Mouse (Mus musculus): ENCODE results near the gene Pkd1l2. TPM values are rescaled to one million over a fixed set of nuclear protein-coding genes. Genes with fewer than 3 reads are reported as not detected.

The Pkd1l2 gene
- polyA plus RNA-seq, 1 experiment from 2014 or later, result not detected

GRCm38 (mm10) chr8:117017896-117018295, 64.4 kb downstream of the Pkd1l2 start:
- no peak for ATAC-seq (replicated peaks; ENCODE audit: low FRiP score, low TSS enrichment, low read depth)
- WGBS, result 92% methylated on average over 4 of the region's 4 CpGs
- no peak overlapping the region for H3K9ac ChIP-seq (ENCODE audit: low read length)

GRCm38 (mm10) chr8:117017006-117017405, 65.2 kb downstream of the Pkd1l2 start:
- DNase-seq (ENCODE audit: low spot score) (no peak), ATAC-seq (replicated peaks; ENCODE audit: low FRiP score, low TSS enrichment, low read depth) (no peak)
- 73% methylated on average over 8 of the region's 8 CpGs for WGBS
- Histone ChIP-seq H3K4me3 (ENCODE audit: low read depth, low read length) (no peak overlapping the region), H3K27ac (ENCODE audit: low read depth) (no peak overlapping the region), H3K4me2 (ENCODE audit: low read length) (no peak overlapping the region), H3K4me1 (replicated peaks; ENCODE audit: control insufficient read depth, insufficient read depth, low read length) (no peaks in the 10 kb centered on the region), H3K27me3 (replicated peaks; ENCODE audit: control insufficient read depth, insufficient read depth, low read length) (no peaks in the 10 kb centered on the region), H3K9me3 (ENCODE audit: control insufficient read depth, low read length) (no peaks in the 10 kb centered on the region), H3K36me3 (ENCODE audit: control insufficient read depth, insufficient read depth, low read length) (no peaks in the 10 kb centered on the region), H3K9ac (ENCODE audit: low read length) (no peak overlapping the region)

More at GRCm38 (mm10) chr8:117017896-117018295, 64.4 kb downstream of the Pkd1l2 start:
- H3K27me3 ChIP-seq (replicated peaks; ENCODE audit: control insufficient read depth, insufficient read depth, low read length), result no peaks in the 10 kb centered on the region
- no peaks in the 10 kb centered on the region for H3K4me1 ChIP-seq (replicated peaks; ENCODE audit: control insufficient read depth, insufficient read depth, low read length)
- H3K27ac ChIP-seq (ENCODE audit: low read depth), result no peak overlapping the region
- no peaks in the 10 kb centered on the region for H3K9me3 ChIP-seq (ENCODE audit: control insufficient read depth, low read length)
- no peak overlapping the region for H3K4me3 ChIP-seq (ENCODE audit: low read depth, low read length)
- no peak for DNase-seq (ENCODE audit: low spot score)
- H3K36me3 ChIP-seq (ENCODE audit: control insufficient read depth, insufficient read depth, low read length), result no peaks in the 10 kb centered on the region
- no peak overlapping the region for H3K4me2 ChIP-seq (ENCODE audit: low read length)

- Histone ChIP-seq H3K4me1 (replicated peaks; ENCODE audit: control insufficient read depth, insufficient read depth, low read length) (no peaks in the 10 kb centered on the region), H3K9ac (ENCODE audit: low read length) (no peak overlapping the region), H3K27ac (ENCODE audit: low read depth) (no peak overlapping the region), H3K4me2 (ENCODE audit: low read length) (no peak overlapping the region), H3K36me3 (ENCODE audit: control insufficient read depth, insufficient read depth, low read length) (no peaks in the 10 kb centered on the region), H3K9me3 (ENCODE audit: control insufficient read depth, low read length) (no peaks in the 10 kb centered on the region), H3K4me3 (ENCODE audit: low read depth, low read length) (no peak overlapping the region), H3K27me3 (replicated peaks; ENCODE audit: control insufficient read depth, insufficient read depth, low read length) (no peaks in the 10 kb centered on the region)
- ATAC-seq (replicated peaks; ENCODE audit: low FRiP score, low TSS enrichment, low read depth) (no peak), DNase-seq (ENCODE audit: low spot score) (no peak)
- WGBS, result 54% methylated on average over 4 of the region's 4 CpGs
Measured at GRCm38 (mm10) chr8:117015670-117016069, 66.6 kb downstream of the Pkd1l2 start.

- Histone ChIP-seq H3K4me1 (replicated peaks; ENCODE audit: control insufficient read depth, insufficient read depth, low read length) (no peaks in the 10 kb centered on the region), H3K27me3 (replicated peaks; ENCODE audit: control insufficient read depth, insufficient read depth, low read length) (no peaks in the 10 kb centered on the region), H3K9me3 (ENCODE audit: control insufficient read depth, low read length) (no peaks in the 10 kb centered on the region), H3K4me2 (ENCODE audit: low read length) (no peak overlapping the region), H3K4me3 (ENCODE audit: low read depth, low read length) (no peak overlapping the region), H3K36me3 (ENCODE audit: control insufficient read depth, insufficient read depth, low read length) (no peaks in the 10 kb centered on the region), H3K9ac (ENCODE audit: low read length) (no peak overlapping the region), H3K27ac (ENCODE audit: low read depth) (no peak overlapping the region)
- ATAC-seq (replicated peaks; ENCODE audit: low FRiP score, low TSS enrichment, low read depth) (no peak), DNase-seq (ENCODE audit: low spot score) (no peak)
- 90% methylated on average over 9 of the region's 9 CpGs for WGBS
Measured at GRCm38 (mm10) chr8:117011366-117011765, 70.9 kb downstream of the Pkd1l2 start.

- DNase-seq (ENCODE audit: low spot score) (no peak), ATAC-seq (replicated peaks; ENCODE audit: low FRiP score, low TSS enrichment, low read depth) (no peak)
- H3K27ac ChIP-seq (ENCODE audit: low read depth), result 0 out of 2 replicates have a peak overlapping the region, but pooled peaks have one; percentile 24
- peak overlapping the region; percentile 35 for H3K9ac ChIP-seq (ENCODE audit: low read length)
- no peaks in the 10 kb centered on the region for H3K9me3 ChIP-seq (ENCODE audit: control insufficient read depth, low read length)
- peak overlapping the region; percentile 61 for H3K4me2 ChIP-seq (ENCODE audit: low read length)
- 0 out of 2 replicates have a peak, but pooled peaks cover under 1% of the 10 kb centered on the region for H3K36me3 ChIP-seq (ENCODE audit: control insufficient read depth, insufficient read depth, low read length)
- H3K4me3 ChIP-seq (ENCODE audit: low read depth, low read length), result peak overlapping the region; percentile 63
- 63% methylated on average over 11 of the region's 11 CpGs for WGBS
- H3K4me1 ChIP-seq (replicated peaks; ENCODE audit: control insufficient read depth, insufficient read depth, low read length), result peaks cover 11% of the 10 kb centered on the region
- H3K27me3 ChIP-seq (replicated peaks; ENCODE audit: control insufficient read depth, insufficient read depth, low read length), result no peaks in the 10 kb centered on the region
Measured at GRCm38 (mm10) chr8:116994016-116994716, 88.1 kb downstream of the Pkd1l2 start.

GRCm38 (mm10) chr8:116993095-116993867, 89.0 kb downstream of the Pkd1l2 start, which contains the start of gene Gcsh:
Gcsh (minus strand) TSS chr8:116993537.
- Histone ChIP-seq H3K4me3 (ENCODE audit: low read depth, low read length) (peak within 1 kb of the TSS; percentile 63), H3K4me2 (ENCODE audit: low read length) (peak within 1 kb of the TSS; percentile 63), H3K36me3 (ENCODE audit: control insufficient read depth, insufficient read depth, low read length) (peaks cover 9% of the 10 kb centered on the region; the same call in 1 of the 2 replicates), H3K4me1 (replicated peaks; ENCODE audit: control insufficient read depth, insufficient read depth, low read length) (peaks cover 11% of the 10 kb centered on the region), H3K9ac (ENCODE audit: low read length) (peak within 1 kb of the TSS; percentile 61), H3K27ac (ENCODE audit: low read depth) (peak within 1 kb of the TSS; percentile 44; the same call in 1 of the 2 replicates), H3K9me3 (ENCODE audit: control insufficient read depth, low read length) (no peaks in the 10 kb centered on the region), H3K27me3 (replicated peaks; ENCODE audit: control insufficient read depth, insufficient read depth, low read length) (no peaks in the 10 kb centered on the region)
- ATAC-seq (replicated peaks; ENCODE audit: low FRiP score, low TSS enrichment, low read depth) (peak; percentile 100), DNase-seq (ENCODE audit: low spot score) (peak; percentile 97)
- under 1% methylated on average over 56 of the region's 56 CpGs for WGBS

DNA sequence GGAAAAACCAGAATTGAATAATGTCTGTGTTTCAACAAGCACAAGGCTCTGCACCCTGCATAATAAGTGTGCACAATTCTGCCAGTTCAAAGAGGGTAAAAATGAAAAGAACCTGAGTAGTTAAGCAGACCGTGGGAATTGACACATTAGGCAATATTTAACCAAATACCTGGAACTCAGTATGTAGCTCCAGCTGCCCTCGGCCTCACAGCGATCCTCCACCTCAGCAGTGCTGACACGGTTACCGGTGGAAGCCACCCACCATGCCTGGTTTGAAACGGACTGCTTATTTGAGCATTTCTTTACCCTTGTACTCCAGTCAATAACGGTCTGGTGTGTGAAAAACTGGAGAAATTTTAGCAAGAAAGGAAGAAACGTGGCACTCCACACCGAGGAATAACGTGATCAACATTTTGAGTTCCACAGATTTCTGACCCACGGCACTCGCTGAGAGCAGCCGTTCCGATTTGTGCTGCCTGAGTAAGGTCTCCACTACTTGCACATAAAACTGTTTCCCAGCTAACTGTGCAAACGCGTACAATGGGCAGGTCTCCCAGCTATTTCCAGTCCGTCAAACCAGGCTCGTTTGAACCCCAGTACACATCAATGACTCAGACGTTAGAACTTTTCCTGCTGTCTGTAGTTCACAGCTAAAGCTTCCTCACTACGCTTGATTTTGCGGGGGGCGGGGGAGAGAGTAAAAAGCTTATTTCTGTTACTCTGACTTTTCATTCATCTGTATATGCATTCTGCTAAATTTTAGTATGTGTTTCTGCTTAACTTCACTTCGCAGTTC, 89.9 kb downstream of the Pkd1l2 start:
- Histone ChIP-seq H3K9me3 (ENCODE audit: control insufficient read depth, low read length) (no peaks in the 10 kb centered on the region), H3K4me3 (ENCODE audit: low read depth, low read length) (peak overlapping the region; percentile 63), H3K27me3 (replicated peaks; ENCODE audit: control insufficient read depth, insufficient read depth, low read length) (no peaks in the 10 kb centered on the region), H3K27ac (ENCODE audit: low read depth) (no peak overlapping the region), H3K9ac (ENCODE audit: low read length) (peak overlapping the region; percentile 61), H3K4me2 (ENCODE audit: low read length) (peak overlapping the region; percentile 63), H3K36me3 (ENCODE audit: control insufficient read depth, insufficient read depth, low read length) (peaks cover 12% of the 10 kb centered on the region; the same call in 1 of the 2 replicates), H3K4me1 (replicated peaks; ENCODE audit: control insufficient read depth, insufficient read depth, low read length) (peaks cover 11% of the 10 kb centered on the region)
- 8% methylated on average over 23 of the region's 23 CpGs for WGBS
- DNase-seq (ENCODE audit: low spot score) (peak; percentile 73), ATAC-seq (replicated peaks; ENCODE audit: low FRiP score, low TSS enrichment, low read depth) (no peak)

DNA sequence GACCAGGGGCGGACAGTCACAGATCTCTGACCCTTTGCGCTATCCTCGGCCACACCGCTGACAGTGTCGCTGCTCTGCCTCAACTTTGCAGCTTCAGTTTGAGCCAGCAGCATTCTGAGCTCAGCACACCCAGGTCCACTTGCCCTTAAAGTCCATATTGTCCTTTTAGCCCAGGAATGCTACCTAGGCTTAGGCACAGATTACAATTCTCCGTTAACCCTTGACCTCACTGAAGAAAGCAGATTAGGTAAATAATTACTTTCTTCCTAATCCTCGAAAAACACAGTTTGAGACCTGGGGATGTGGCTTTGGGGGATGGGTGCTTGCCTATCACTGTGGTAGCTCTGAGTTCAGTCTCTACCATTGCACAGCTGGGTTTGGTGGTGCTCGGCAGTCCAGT, 91.0 kb downstream of the Pkd1l2 start:
- Histone ChIP-seq H3K4me3 (ENCODE audit: low read depth, low read length) (no peak overlapping the region), H3K27ac (ENCODE audit: low read depth) (no peak overlapping the region), H3K27me3 (replicated peaks; ENCODE audit: control insufficient read depth, insufficient read depth, low read length) (no peaks in the 10 kb centered on the region), H3K9me3 (ENCODE audit: control insufficient read depth, low read length) (no peaks in the 10 kb centered on the region), H3K36me3 (ENCODE audit: control insufficient read depth, insufficient read depth, low read length) (peaks cover 21% of the 10 kb centered on the region), H3K4me2 (ENCODE audit: low read length) (no peak overlapping the region), H3K4me1 (replicated peaks; ENCODE audit: control insufficient read depth, insufficient read depth, low read length) (peaks cover 11% of the 10 kb centered on the region), H3K9ac (ENCODE audit: low read length) (no peak overlapping the region)
- ATAC-seq (replicated peaks; ENCODE audit: low FRiP score, low TSS enrichment, low read depth) (no peak), DNase-seq (ENCODE audit: low spot score) (no peak)
- 82% methylated on average over 8 of the region's 8 CpGs for WGBS

Measured in intestine, embryonic 14.5 days (tissue).